Mouse (Mus musculus) heart, adult 2 months (tissue): ENCODE results near the gene Grcc10. TPM values are rescaled to one million over a fixed set of nuclear protein-coding genes. Genes with fewer than 3 reads are reported as not detected.

Source experiments
- DNase-seq, 2 experiments: peaks; one replicate each; pipeline ENCODE4 v3.0.0; 2021
- H3K27ac ChIP-seq: fragments of 200-600 bp; 2 replicates; pipeline ENCODE4 v1.8.1; 2022
- H3K27me3 ChIP-seq: fragments of 200-500 bp; 2 replicates; pipeline ENCODE4 v1.6.1; 2012; ENCODE audit warnings: mild to moderate bottlenecking, low read length, inconsistent platforms, mixed read lengths; ENCODE audit not compliant: control insufficient read depth, insufficient read depth
- H3K36me3 ChIP-seq: fragments of 200-500 bp; 2 replicates; pipeline ENCODE4 v1.6.1; 2012; ENCODE audit warnings: low read length, inconsistent platforms; ENCODE audit not compliant: control insufficient read depth, insufficient read depth
- H3K4me1 ChIP-seq: fragments of 200-500 bp; 2 replicates; pipeline ENCODE4 v1.6.1; 2011; ENCODE audit warnings: low read length; ENCODE audit not compliant: control insufficient read depth, insufficient read depth
- H3K4me3 ChIP-seq: fragments of 200-600 bp; 2 replicates; pipeline ENCODE4 v1.8.1; 2022
- H3K79me2 ChIP-seq: fragments of 200-500 bp; replicated peaks from 2 replicates; pipeline ENCODE4 v1.6.1; 2012; ENCODE audit warnings: mild to moderate bottlenecking, inconsistent platforms, low read length, moderate library complexity, mixed read lengths; ENCODE audit not compliant: control insufficient read depth, insufficient read depth
- H3K9ac ChIP-seq: fragments of 200-500 bp; 2 replicates; pipeline ENCODE4 v1.6.1; 2012; ENCODE audit warnings: low read depth, mild to moderate bottlenecking, control low read depth, inconsistent platforms, low read length, mixed read lengths
- CTCF ChIP-seq: fragments of 200-600 bp; IDR thresholded peaks from 2 replicates; pipeline ENCODE4 v1.8.1; 2022; ENCODE audit warnings: antibody characterized with exemption, mild to moderate bottlenecking, moderate library complexity
- EP300 ChIP-seq: fragments of 200-500 bp; IDR thresholded peaks from 2 replicates; pipeline ENCODE4 v1.6.1; 2011; ENCODE audit warnings: low read depth, low read length, control low read depth; ENCODE audit not compliant: insufficient read depth
- POLR2A ChIP-seq: fragments of 200-500 bp; IDR thresholded peaks from 2 replicates; pipeline ENCODE4 v1.6.1; 2011; ENCODE audit warnings: mild to moderate bottlenecking, low read depth, low read length, control low read depth; ENCODE audit not compliant: insufficient read depth
- WGBS: fragments of 180-500 bp; shearing (Covaris S2); methylation state at CpG from one replicate; pipeline ENCODE4 v1.1.7; 2018; 5-methylcytosine and 5-hydroxymethylcytosine counted together
- intact Hi-C: fragments of 180-260 bp; cut with DNase I; formaldehyde crosslinking; loops from one replicate; pipeline ENCODE4 v1.15.1; 2025
- polyA plus RNA-seq: library from polyadenylated mRNA; depleted of rRNA; stranded (reverse); fragments of >200 nt; gene quantifications from 2 replicates; pipeline ENCODE4 v1.2.3, GENCODE M21; 2012
- total RNA-seq, 2 experiments: library from RNA; stranded (reverse); gene quantifications; 2 replicates each; pipeline ENCODE4 v1.2.3; 2021

Gene Grcc10
- total and polyA plus RNA-seq, 3 experiments: 280 to 314 (median 296) TPM

DNA sequence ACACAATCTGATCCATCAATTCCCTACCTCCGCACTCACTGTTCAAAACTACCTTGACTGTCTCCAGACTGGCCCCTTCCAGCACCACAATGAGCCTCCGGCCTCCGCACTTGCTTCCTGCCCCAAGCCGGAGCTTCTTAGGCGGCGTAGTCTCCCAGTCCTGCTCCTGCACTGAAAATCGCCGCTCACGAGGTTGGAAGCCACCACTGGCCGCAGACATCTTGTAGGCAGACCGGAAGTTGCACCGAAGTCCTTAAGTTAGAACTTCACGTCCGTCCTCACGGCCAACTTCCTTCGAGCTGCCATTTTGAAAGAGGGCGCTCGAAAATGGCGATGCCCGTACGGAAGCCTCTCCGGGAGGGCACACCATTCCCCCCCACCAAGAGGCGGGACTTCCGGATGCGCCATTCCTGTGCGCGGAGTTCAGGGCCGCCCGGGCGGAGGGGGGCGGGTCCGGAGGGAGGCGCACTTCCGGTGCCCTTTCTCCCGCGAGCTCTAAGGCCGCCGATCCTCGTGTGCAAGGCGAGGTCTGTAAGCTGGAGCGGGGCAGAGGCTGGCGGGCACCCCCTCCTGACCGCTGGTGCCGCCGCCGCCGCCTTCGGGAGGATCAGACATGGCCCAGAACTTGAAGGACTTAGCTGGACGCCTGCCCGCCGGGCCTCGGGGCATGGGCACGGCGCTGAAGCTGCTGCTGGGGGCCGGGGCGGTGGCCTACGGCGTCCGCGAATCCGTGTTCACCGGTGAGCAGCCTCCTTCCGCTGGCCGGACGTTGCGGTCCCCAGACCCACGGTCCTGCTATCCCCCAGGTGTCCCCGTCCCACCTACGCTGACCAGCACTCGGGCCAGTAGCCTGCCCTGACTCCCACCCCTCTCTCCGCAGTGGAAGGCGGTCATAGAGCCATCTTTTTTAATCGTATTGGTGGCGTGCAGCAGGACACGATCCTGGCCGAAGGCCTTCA lies 29.1 kb downstream of the Grcc10 start, which contains the start of the genes Emg1 and Phb2:
Emg1 (minus strand) TSS at position 355 of the 959 bp plus-strand sequence.
Phb2 (plus strand) TSS at position 513 of the 959 bp plus-strand sequence.
- peak within 1 kb of the TSS; percentile 88 for H3K4me3 ChIP-seq
- H3K27me3 ChIP-seq: no peaks in the 10 kb centered on the region
- H3K27ac ChIP-seq: peak within 1 kb of the TSS; percentile 96
- H3K4me1 ChIP-seq: peaks cover 5% of the 10 kb centered on the region
- peak within 1 kb of the TSS; percentile 94 for H3K9ac ChIP-seq
- peaks cover 2% of the 10 kb centered on the region; the same call in 1 of the 2 replicates for H3K79me2 ChIP-seq
- peak; percentile 98 to 99 for DNase-seq
- TF ChIP-seq EP300 (peak; percentile 81), CTCF (peak; percentile 17; the same call in 1 of the 2 replicates), POLR2A (peak; percentile 81)
- WGBS: under 1% methylated on average over 76 of the region's 76 CpGs
- peaks cover 5% of the 10 kb centered on the region for H3K36me3 ChIP-seq
- intact Hi-C loops: loop anchor here (1.0 to 2.0 kb wide), 5 partner anchors 28 to 327 kb away; partner anchors contain the start of genes Atn1, Gm45234, Ing4 and Lpcat3

DNA sequence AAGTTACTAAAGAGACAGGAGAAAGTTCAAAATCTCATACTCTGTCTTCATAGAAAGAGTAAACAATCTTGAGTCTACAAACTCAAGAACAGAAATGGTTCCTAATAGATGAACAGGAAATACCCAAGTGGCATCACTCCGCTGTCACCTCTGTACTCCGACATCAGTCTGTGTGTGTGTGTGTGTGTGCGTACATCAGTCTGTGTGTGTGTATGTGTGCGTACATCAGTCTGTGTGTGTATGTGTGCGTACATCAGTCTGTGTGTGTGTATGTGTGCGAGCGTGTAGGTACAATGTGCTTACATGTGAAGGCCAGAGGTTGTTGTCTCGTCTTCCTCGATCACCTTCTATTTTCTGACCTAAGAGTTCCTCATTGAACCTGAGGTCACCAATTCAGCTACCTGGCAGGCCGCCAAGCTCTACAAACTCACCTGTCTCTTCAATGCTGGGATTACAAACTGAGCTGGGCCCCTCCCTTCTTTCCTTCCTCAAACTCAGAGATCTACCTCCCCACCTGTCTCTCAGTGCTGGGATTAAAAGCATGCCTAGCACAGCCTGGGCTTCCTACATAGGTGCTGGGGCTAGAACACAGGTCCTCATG lies 32.8 kb downstream of the Grcc10 start:
- no peaks in the 10 kb centered on the region for H3K27me3 ChIP-seq
- peaks cover 3% of the 10 kb centered on the region for H3K36me3 ChIP-seq
- DNase-seq: no peak

DNA sequence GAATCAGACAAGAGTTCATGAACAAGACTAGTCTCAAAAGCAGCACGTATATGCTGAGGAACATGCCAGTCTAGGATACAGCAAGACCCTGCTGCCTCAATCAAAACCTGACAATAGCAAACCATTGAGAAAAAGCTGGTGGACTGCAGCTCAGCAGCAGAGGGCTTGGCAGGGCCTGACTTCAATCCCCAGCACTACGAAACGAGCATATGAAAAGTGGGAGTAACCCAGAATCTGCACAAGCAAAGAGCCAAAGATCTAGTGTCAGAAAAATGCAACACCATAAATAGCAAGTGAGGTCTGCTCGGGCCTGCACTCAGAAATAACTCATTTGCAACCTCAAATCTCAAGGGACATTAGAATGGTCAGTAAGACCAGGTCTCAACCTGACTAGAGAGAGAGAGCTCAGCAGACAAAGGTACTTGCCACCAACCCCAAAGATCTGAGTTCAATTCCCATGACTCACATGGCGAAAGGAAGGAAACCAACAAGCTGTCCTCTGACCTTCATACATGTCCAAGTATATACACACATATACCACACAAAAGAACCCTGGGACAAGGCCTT lies 35.0 kb downstream of the Grcc10 start:
- H3K4me3 ChIP-seq: no peak overlapping the region
- WGBS: 51% methylated on average over 5 of the region's 5 CpGs
- H3K9ac ChIP-seq: no peak overlapping the region
- H3K36me3 ChIP-seq: peaks cover 2% of the 10 kb centered on the region
- peaks cover 2% of the 10 kb centered on the region; the same call in 1 of the 2 replicates for H3K4me1 ChIP-seq
- H3K27ac ChIP-seq: no peak overlapping the region; the same call in 1 of the 2 replicates
- TF ChIP-seq CTCF (no peak), POLR2A (no peak), EP300 (no peak)
- no peaks in the 10 kb centered on the region for H3K27me3 ChIP-seq
- intact Hi-C loops: no loop called here
- H3K79me2 ChIP-seq: no peaks in the 10 kb centered on the region; the same call in 1 of the 2 replicates
- no peak for DNase-seq

More for the DNA sequence above, 32.8 kb downstream of the Grcc10 start:
- peaks cover 7% of the 10 kb centered on the region for H3K4me1 ChIP-seq
- H3K79me2 ChIP-seq: no peaks in the 10 kb centered on the region; the same call in 1 of the 2 replicates
- no peak overlapping the region for H3K4me3 ChIP-seq
- TF ChIP-seq EP300: no peak
- no peak for TF ChIP-seq CTCF
- TF ChIP-seq POLR2A: no peak
- WGBS: 87% methylated on average over 10 of the region's 10 CpGs
- H3K27ac ChIP-seq: no peak overlapping the region
- intact Hi-C loops: no loop called here
- no peak overlapping the region for H3K9ac ChIP-seq

DNA sequence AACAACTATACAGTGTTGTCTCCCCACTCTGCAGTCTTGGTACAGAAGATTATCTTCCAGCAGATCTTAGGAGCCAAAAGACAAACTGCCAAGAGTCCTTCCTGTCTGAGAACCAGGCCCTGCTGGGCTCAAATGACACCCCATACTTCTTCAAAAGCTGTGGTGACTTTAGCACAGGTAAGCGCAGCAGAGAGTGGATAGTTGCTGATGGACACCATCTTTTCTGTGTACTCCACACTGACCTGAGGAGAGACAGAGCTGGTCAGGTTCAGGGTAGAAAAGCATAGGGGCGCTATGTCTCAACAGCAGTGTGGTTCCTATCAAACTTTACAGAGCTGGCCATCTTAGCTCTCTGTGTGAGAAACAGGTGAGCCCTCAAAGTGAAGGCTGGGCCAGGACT lies 36.8 kb downstream of the Grcc10 start:
- 97% methylated on average over 2 of the region's 2 CpGs for WGBS
- H3K9ac ChIP-seq: no peak overlapping the region
- intact Hi-C loops: loop anchor here (5.0 kb wide), 1 partner anchor 103 kb away; the partner anchor contains the start of gene Spsb2
- H3K79me2 ChIP-seq: no peaks in the 10 kb centered on the region; the same call in 1 of the 2 replicates
- peaks cover 6% of the 10 kb centered on the region; the same call in 1 of the 2 replicates for H3K4me1 ChIP-seq
- TF ChIP-seq EP300 (no peak), CTCF (no peak), POLR2A (no peak)
- no peak overlapping the region for H3K4me3 ChIP-seq
- H3K27me3 ChIP-seq: no peaks in the 10 kb centered on the region
- no peak overlapping the region for H3K27ac ChIP-seq
- no peak for DNase-seq
- peaks cover 2% of the 10 kb centered on the region for H3K36me3 ChIP-seq

DNA sequence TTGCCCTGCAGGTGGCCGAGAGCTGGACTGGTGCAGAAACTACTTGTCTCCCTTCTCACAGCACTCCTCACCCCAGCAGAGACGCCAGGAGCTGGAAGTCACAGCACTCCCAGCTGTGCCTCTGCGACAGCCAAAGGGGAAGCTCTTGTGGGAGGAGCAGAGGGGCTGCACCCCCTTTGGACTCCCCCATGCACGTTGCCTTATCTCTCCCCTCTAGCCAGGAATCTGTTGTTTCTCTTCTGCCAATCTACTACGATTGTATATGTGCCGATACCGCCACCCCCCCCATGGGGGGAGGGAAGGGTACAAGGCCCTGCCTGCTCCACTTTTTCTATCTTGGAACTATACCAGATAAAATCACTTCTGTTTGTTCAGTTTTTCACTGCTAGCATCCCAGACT lies 37.4 kb downstream of the Grcc10 start:
- Histone ChIP-seq H3K27me3 (no peaks in the 10 kb centered on the region), H3K79me2 (no peaks in the 10 kb centered on the region; the same call in 1 of the 2 replicates), H3K36me3 (peaks cover 2% of the 10 kb centered on the region), H3K27ac (no peak overlapping the region), H3K9ac (no peak overlapping the region), H3K4me3 (no peak overlapping the region), H3K4me1 (peaks cover 6% of the 10 kb centered on the region; the same call in 1 of the 2 replicates)
- intact Hi-C loops: loop anchor here (2.0 to 5.0 kb wide), 2 partner anchors 55 to 104 kb away; partner anchors contain the start of gene Spsb2
- no peak for TF ChIP-seq EP300
- no peak for TF ChIP-seq CTCF
- no peak for TF ChIP-seq POLR2A
- WGBS: 45% methylated on average over 7 of the region's 7 CpGs
- DNase-seq: no peak
